Mouse (Mus musculus) ES-Bruce4 (cell line): ENCODE data around the gene Rassf7. TPM values are rescaled to one million over a fixed set of nuclear protein-coding genes. Genes with fewer than 3 reads are reported as not detected.
A peak's percentile ranks its signal among the peaks of the same experiment; 100 is the strongest.

Experiments used
- H3K27ac ChIP-seq: 2 replicates; pipeline ENCODE4 v1.5.1; 2012; ENCODE audit warnings: low read length, inconsistent platforms; ENCODE audit not compliant: insufficient read depth
- H3K27me3 ChIP-seq: 2 replicates; pipeline ENCODE4 v1.6.1; 2012; ENCODE audit warnings: mild to moderate bottlenecking, low read length, inconsistent platforms; ENCODE audit not compliant: control insufficient read depth, poor library complexity, insufficient read depth, severe bottlenecking
- H3K36me3 ChIP-seq: 2 replicates; pipeline ENCODE4 v1.6.1; 2012; ENCODE audit warnings: inconsistent platforms, mild to moderate bottlenecking, low read length, moderate library complexity; ENCODE audit not compliant: control insufficient read depth, poor library complexity, insufficient read depth, severe bottlenecking
- H3K4me1 ChIP-seq: one replicate; pipeline ENCODE4 v1.8.1; 2011; ENCODE audit warnings: low read length; ENCODE audit not compliant: control insufficient read depth, insufficient read depth
- H3K4me3 ChIP-seq: 2 replicates; pipeline ENCODE4 v1.5.1; 2011; ENCODE audit warnings: low read depth, mild to moderate bottlenecking, low read length
- H3K9ac ChIP-seq: 2 replicates; pipeline ENCODE4 v1.6.1; 2012; ENCODE audit warnings: low read depth, mild to moderate bottlenecking, inconsistent platforms; ENCODE audit not compliant: poor library complexity, severe bottlenecking
- H3K9me3 ChIP-seq: replicated peaks from 2 replicates; pipeline ENCODE4 v1.6.1; 2012; ENCODE audit warnings: mild to moderate bottlenecking, low read length, inconsistent platforms; ENCODE audit not compliant: control insufficient read depth, poor library complexity, insufficient read depth, severe bottlenecking
- CTCF ChIP-seq: IDR thresholded peaks from one replicate; pipeline ENCODE4 v1.8.1; 2011; ENCODE audit warnings: low read depth, low read length
- EP300 ChIP-seq: IDR thresholded peaks from 2 replicates; pipeline ENCODE4 v1.6.1; 2011; ENCODE audit warnings: low read depth, low read length; ENCODE audit not compliant: insufficient read depth
- POLR2A ChIP-seq: IDR thresholded peaks from one replicate; pipeline ENCODE4 v1.8.1; 2011; ENCODE audit warnings: low read length; ENCODE audit not compliant: insufficient read depth
- polyA plus RNA-seq: library from polyadenylated mRNA; stranded (reverse); fragments of >200 nt; gene quantifications from 2 replicates; pipeline ENCODE4 v1.2.4, GENCODE M21; 2011; ENCODE audit warnings: low read depth; ENCODE audit not compliant: missing spikeins, insufficient read depth, insufficient read length

The Rassf7 gene
- 29.6 and 36.3 TPM in 2 replicates for polyA plus RNA-seq

GRCm38 (mm10) chr7:141215101-141215879 is at the start of gene Rassf7:
TSS of gene Rassf7 (plus strand) at chr7:141215860.
- Histone ChIP-seq H3K27me3 (no peaks in the 10 kb centered on the region), H3K27ac (peak within 1 kb of the TSS; percentile 86), H3K9me3 (no peaks in the 10 kb centered on the region), H3K9ac (peak within 1 kb of the TSS; percentile 50), H3K4me1 (peaks cover 10% of the 10 kb centered on the region), H3K4me3 (peak within 1 kb of the TSS; percentile 90), H3K36me3 (0 out of 2 replicates have a peak, but pooled peaks cover 5% of the 10 kb centered on the region)
- TF ChIP-seq POLR2A: peak; percentile 46
- peak; percentile 61; the same call in 1 of the 2 replicates for TF ChIP-seq EP300
- no peak for TF ChIP-seq CTCF

DNA sequence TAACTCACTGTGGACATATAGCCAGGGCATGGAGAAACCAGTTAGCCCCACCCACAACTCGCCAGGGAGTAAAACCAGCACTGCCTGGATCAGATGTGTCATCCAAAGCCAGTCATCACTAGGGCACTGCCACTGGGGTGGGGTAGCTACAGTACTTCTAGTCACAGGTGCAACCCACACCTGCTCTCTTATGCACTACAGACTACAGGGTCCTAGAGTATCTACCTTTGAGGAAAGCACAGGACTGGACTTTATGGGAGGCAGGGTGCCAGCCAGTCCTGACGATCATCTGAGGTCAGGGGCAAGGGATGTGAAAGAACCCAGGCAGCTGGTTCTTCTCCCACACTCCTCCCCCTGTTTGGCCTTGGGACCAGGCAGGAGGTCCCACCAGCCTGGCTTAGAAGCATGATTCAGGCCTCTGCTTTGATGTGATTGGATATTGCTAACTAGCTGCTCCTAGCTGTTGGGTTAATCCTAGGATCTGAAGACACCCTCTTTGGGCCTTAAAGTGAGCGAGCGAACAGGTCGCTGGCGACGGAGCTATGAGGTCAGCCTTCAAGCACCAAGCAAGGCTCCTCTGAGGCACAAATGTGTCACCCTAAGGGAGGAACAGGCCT is 47.7 kb upstream of the Rassf7 start:
- Histone ChIP-seq H3K9me3 (no peaks in the 10 kb centered on the region), H3K4me3 (peak overlapping the region; percentile 53), H3K27ac (0 out of 2 replicates have a peak overlapping the region, but pooled peaks have one; percentile 2), H3K27me3 (no peaks in the 10 kb centered on the region), H3K9ac (peak overlapping the region; percentile 51), H3K36me3 (no peaks in the 10 kb centered on the region), H3K4me1 (no peaks in the 10 kb centered on the region)
- TF ChIP-seq POLR2A (no peak), EP300 (no peak), CTCF (no peak)

GRCm38 (mm10) chr7:141168518-141168953 is 47.1 kb upstream of the Rassf7 start:
- TF ChIP-seq POLR2A: no peak
- TF ChIP-seq EP300: no peak
- Histone ChIP-seq H3K9me3 (no peaks in the 10 kb centered on the region), H3K36me3 (no peaks in the 10 kb centered on the region), H3K4me1 (no peaks in the 10 kb centered on the region), H3K4me3 (peak overlapping the region; percentile 53), H3K27me3 (no peaks in the 10 kb centered on the region), H3K27ac (no peak overlapping the region), H3K9ac (peak overlapping the region; percentile 51)

DNA sequence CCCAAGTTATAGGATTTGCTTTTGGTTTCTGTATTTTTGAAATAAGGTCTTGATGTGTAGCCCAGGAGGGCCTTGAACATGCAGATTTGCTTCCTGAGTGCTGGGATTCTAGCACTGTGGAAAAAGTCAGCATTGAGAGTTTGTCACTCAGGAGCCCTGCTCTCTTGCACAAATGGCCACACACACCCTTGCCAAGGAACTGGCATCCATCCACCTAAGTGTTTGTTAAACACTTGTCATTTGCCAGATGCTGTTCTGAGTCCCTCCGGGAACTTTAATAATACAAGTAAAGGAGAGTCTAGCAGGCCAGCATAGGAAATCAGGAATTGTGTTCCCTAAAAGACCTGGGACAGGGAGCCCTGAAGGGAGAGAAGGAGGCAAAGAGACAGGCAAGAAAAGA is 46.4 kb upstream of the Rassf7 start:
- no peaks in the 10 kb centered on the region for H3K27me3 ChIP-seq
- H3K9ac ChIP-seq: no peak overlapping the region
- TF ChIP-seq EP300 (no peak), CTCF (no peak), POLR2A (no peak)
- H3K27ac ChIP-seq: no peak overlapping the region
- no peaks in the 10 kb centered on the region for H3K4me1 ChIP-seq
- H3K36me3 ChIP-seq: no peaks in the 10 kb centered on the region
- H3K9me3 ChIP-seq: no peaks in the 10 kb centered on the region
- no peak overlapping the region for H3K4me3 ChIP-seq

- H3K27ac ChIP-seq: no peak overlapping the region
- H3K9me3 ChIP-seq: no peaks in the 10 kb centered on the region
- H3K36me3 ChIP-seq: no peaks in the 10 kb centered on the region
Observed at GRCm38 (mm10) chr7:141169866-141170265, 45.8 kb upstream of the Rassf7 start.

More at GRCm38 (mm10) chr7:141169866-141170265, 45.8 kb upstream of the Rassf7 start:
- Histone ChIP-seq H3K9ac (no peak overlapping the region), H3K4me3 (no peak overlapping the region), H3K27me3 (no peaks in the 10 kb centered on the region), H3K4me1 (no peaks in the 10 kb centered on the region)
- TF ChIP-seq EP300 (no peak), CTCF (no peak)
